Comparison of ENCODE assay signal across 8 mouse cellular contexts in the genomic region with DNA sequence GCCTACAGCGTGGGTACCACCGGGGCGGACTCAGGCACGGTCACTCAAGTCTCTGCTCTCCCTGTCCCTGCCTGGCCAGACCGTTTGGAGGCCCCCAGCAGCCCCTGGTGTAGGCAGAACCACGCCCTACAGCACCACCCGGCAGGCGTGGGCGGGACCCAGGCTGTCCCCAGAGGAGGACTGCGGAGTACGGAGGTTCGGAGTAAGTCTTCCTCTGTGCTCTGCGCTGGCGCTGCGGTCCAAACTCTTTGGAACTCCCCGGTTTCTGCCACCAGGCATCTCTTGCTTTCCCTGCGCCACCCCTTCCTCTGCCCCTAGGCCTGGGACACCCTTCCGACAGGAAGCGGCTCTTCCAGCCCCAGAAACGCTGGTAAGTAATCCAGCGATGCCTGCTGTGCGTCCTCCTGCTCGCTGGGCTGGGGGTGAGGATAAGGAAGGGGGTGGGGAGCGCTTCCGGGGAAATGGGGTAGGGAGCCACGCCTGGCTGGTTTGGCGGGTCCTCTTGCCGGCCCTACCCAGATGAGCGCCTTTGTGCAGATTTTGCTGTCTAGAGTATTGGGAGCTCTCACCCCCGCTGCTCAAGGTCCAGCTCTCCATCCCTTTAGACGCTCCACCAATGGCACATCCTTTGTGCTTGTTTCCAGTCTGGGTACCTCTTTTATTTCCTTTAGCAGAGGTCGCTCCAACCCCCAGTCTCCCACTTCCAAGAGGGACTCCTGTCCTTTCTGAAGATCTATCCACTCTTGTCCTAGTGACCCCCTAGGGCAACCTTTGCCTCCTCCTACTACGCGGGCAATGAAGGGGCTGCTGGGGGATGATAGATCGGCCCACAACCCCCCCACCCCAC. TPM values are rescaled to one million over a fixed set of nuclear protein-coding genes. Genes with fewer than 3 reads are reported as not detected.
DNase-seq lines count a peak whose midpoint lies in the region; ATAC-seq and TF ChIP-seq lines count a peak whose summit lies in the region.

A gene (plus strand): TSS at position 144 of the 847 bp plus-strand sequence.

- H3K4me1 ChIP-seq in embryonic facial prominence, embryonic 13.5 days, result peaks cover 21% of the 10 kb centered on the region
- H3K4me1 ChIP-seq in heart, embryonic 10.5 days, result peaks cover 82% of the 10 kb centered on the region
- H3K4me1 ChIP-seq in kidney, embryonic 16.5 days (ENCODE audit: insufficient read depth, low read length), result peaks cover 27% of the 10 kb centered on the region
- peaks cover 51% of the 10 kb centered on the region for H3K4me1 ChIP-seq in liver, embryonic 11.5 days (replicated peaks; ENCODE audit: control insufficient read depth, insufficient read depth, low read length)
- H3K4me1 ChIP-seq in stomach, embryonic 15.5 days, result peaks cover 20% of the 10 kb centered on the region

- no peaks in the 10 kb centered on the region for H3K79me2 ChIP-seq in myocyte (ENCODE audit: control insufficient read depth, insufficient read depth)

- H3K36me3 ChIP-seq in embryonic facial prominence, embryonic 13.5 days, result peaks cover 33% of the 10 kb centered on the region
- peaks cover 31% of the 10 kb centered on the region for H3K36me3 ChIP-seq in heart, embryonic 10.5 days
- peaks cover 3% of the 10 kb centered on the region; the same call in 1 of the 2 replicates for H3K36me3 ChIP-seq in kidney, embryonic 16.5 days (ENCODE audit: insufficient read depth, low read length)
- no peaks in the 10 kb centered on the region for H3K36me3 ChIP-seq in liver, embryonic 11.5 days (ENCODE audit: control insufficient read depth, insufficient read depth, low read length)
- H3K36me3 ChIP-seq in myocyte (ENCODE audit: control insufficient read depth, insufficient read depth), result peaks cover 8% of the 10 kb centered on the region
- H3K36me3 ChIP-seq in stomach, embryonic 15.5 days, result peaks cover 6% of the 10 kb centered on the region; the same call in 1 of the 2 replicates

- peak; percentile 75 for TF ChIP-seq POLR2A in myocyte (IDR thresholded peaks at IDR 0.05; ENCODE audit: insufficient read length, low read depth)

- peak within 1 kb of the TSS; percentile 70 for H3K4me3 ChIP-seq in embryonic facial prominence, embryonic 13.5 days
- H3K4me3 ChIP-seq in heart, embryonic 10.5 days, result peak within 1 kb of the TSS; percentile 77
- peak within 1 kb of the TSS; percentile 75 for H3K4me3 ChIP-seq in kidney, embryonic 16.5 days (ENCODE audit: low read length)
- H3K4me3 ChIP-seq in liver, embryonic 11.5 days (ENCODE audit: low read depth, low read length), result peak within 1 kb of the TSS; percentile 69
- H3K4me3 ChIP-seq in myocyte, result peak within 1 kb of the TSS; percentile 93
- peak within 1 kb of the TSS; percentile 64 for H3K4me3 ChIP-seq in stomach, embryonic 15.5 days (replicated peaks)

- H3K27ac ChIP-seq in embryonic facial prominence, embryonic 13.5 days, result peak within 1 kb of the TSS; percentile 91
- peak within 1 kb of the TSS; percentile 94 for H3K27ac ChIP-seq in heart, embryonic 10.5 days
- H3K27ac ChIP-seq in kidney, embryonic 16.5 days (ENCODE audit: low read length), result peak within 1 kb of the TSS; percentile 86
- H3K27ac ChIP-seq in liver, embryonic 11.5 days (ENCODE audit: low read depth, low read length), result peak within 1 kb of the TSS; percentile 73
- peak within 1 kb of the TSS; percentile 89 for H3K27ac ChIP-seq in stomach, embryonic 15.5 days

- ATAC-seq in embryonic facial prominence, embryonic 13.5 days (ENCODE audit: insufficient number of reproducible peaks, insufficient read depth, low FRiP score, low TSS enrichment, low read depth), result peak; percentile 74
- ATAC-seq in kidney, embryonic 16.5 days (ENCODE audit: low FRiP score, low TSS enrichment), result peak; percentile 80
- ATAC-seq in liver, embryonic 11.5 days (replicated peaks; ENCODE audit: low FRiP score), result peak; percentile 75
- peak; percentile 66 for ATAC-seq in stomach, embryonic 15.5 days (ENCODE audit: insufficient read depth, low FRiP score, low read depth)

- peak; percentile 52 to 61 for DNase-seq in cerebellum, postnatal 10 days
- no peak for DNase-seq in cerebellum, adult 11-12 months
- DNase-seq in heart, embryonic 10.5 days (ENCODE audit: low spot score), result peak; percentile 92
- peak; percentile 78 for DNase-seq in liver, embryonic 11.5 days (ENCODE audit: low spot score)

- H3K9ac ChIP-seq in embryonic facial prominence, embryonic 13.5 days, result peak within 1 kb of the TSS; percentile 79
- peak within 1 kb of the TSS; percentile 77 for H3K9ac ChIP-seq in kidney, embryonic 16.5 days (replicated peaks; ENCODE audit: low read length)
- H3K9ac ChIP-seq in liver, embryonic 11.5 days (ENCODE audit: low read depth, low read length), result peak within 1 kb of the TSS; percentile 67
- H3K9ac ChIP-seq in stomach, embryonic 15.5 days, result peak within 1 kb of the TSS; percentile 56

- H3K4me2 ChIP-seq in embryonic facial prominence, embryonic 13.5 days, result peak within 1 kb of the TSS; percentile 89
- H3K4me2 ChIP-seq in kidney, embryonic 16.5 days (replicated peaks; ENCODE audit: low read depth, low read length), result peak within 1 kb of the TSS; percentile 98
- H3K4me2 ChIP-seq in liver, embryonic 11.5 days, result peak within 1 kb of the TSS; percentile 99
- peak within 1 kb of the TSS; percentile 89 for H3K4me2 ChIP-seq in myocyte (ENCODE audit: low read depth)
- peak within 1 kb of the TSS; percentile 91 for H3K4me2 ChIP-seq in stomach, embryonic 15.5 days

- H3ac ChIP-seq in myocyte (ENCODE audit: control insufficient read depth, insufficient read length), result peak within 1 kb of the TSS; percentile 47

- H3K9me3 ChIP-seq in embryonic facial prominence, embryonic 13.5 days, result no peaks in the 10 kb centered on the region
- H3K9me3 ChIP-seq in heart, embryonic 10.5 days, result no peaks in the 10 kb centered on the region
- no peaks in the 10 kb centered on the region for H3K9me3 ChIP-seq in kidney, embryonic 16.5 days (ENCODE audit: low read length)
- H3K9me3 ChIP-seq in liver, embryonic 11.5 days (ENCODE audit: control insufficient read depth, low read length), result no peaks in the 10 kb centered on the region
- no peaks in the 10 kb centered on the region for H3K9me3 ChIP-seq in stomach, embryonic 15.5 days

- under 1% methylated on average over 35 of the region's 35 CpGs for WGBS in embryonic facial prominence, embryonic 13.5 days
- under 1% methylated on average over 35 of the region's 35 CpGs for whole genome bisulfite sequencing in heart, embryonic 10.5 days
- under 1% methylated on average over 35 of the region's 35 CpGs for WGBS in kidney, embryonic 16.5 days
- WGBS in liver, embryonic 11.5 days, result under 1% methylated on average over 35 of the region's 35 CpGs
- WGBS in stomach, embryonic 15.5 days, result under 1% methylated on average over 35 of the region's 35 CpGs

- H3K27me3 ChIP-seq in embryonic facial prominence, embryonic 13.5 days, result no peaks in the 10 kb centered on the region
- H3K27me3 ChIP-seq in heart, embryonic 10.5 days (ENCODE audit: insufficient read depth, poor library complexity, severe bottlenecking), result no peaks in the 10 kb centered on the region
- H3K27me3 ChIP-seq in kidney, embryonic 16.5 days (ENCODE audit: insufficient read depth, low read length), result no peaks in the 10 kb centered on the region
- no peaks in the 10 kb centered on the region for H3K27me3 ChIP-seq in liver, embryonic 11.5 days (replicated peaks; ENCODE audit: control insufficient read depth, insufficient read depth, low read length)
- H3K27me3 ChIP-seq in myocyte (ENCODE audit: control insufficient read depth, insufficient read depth, insufficient read length), result no peaks in the 10 kb centered on the region
- no peaks in the 10 kb centered on the region for H3K27me3 ChIP-seq in stomach, embryonic 15.5 days (replicated peaks)

TF ChIP-seq in myocyte, 11 proteins besides CTCF, POLR2A, EP300 and RAD21:
- TF ChIP-seq MYOG (IDR thresholded peaks at IDR 0.05; ENCODE audit: control insufficient read depth in 1 of 3, insufficient read depth in 1 of 3, insufficient read length in 2 of 3, low read depth in 2 of 3) (no peak), POLR2AphosphoS2 (IDR thresholded peaks at IDR 0.05; ENCODE audit: insufficient read length, low read depth) (peak; percentile 89), TCF12 (IDR thresholded peaks at IDR 0.05; ENCODE audit: insufficient read depth, poor library complexity, severe bottlenecking) (no peak), TCF3 (IDR thresholded peaks at IDR 0.05; ENCODE audit: insufficient read length, low read depth) (no peak), MYOD1 (IDR thresholded peaks at IDR 0.05; ENCODE audit: control insufficient read depth in 1 of 3, insufficient read length in 2 of 3, low read depth in 2 of 3) (peak in 1 of 3 experiments; percentile 24), E2F4 (IDR thresholded peaks at IDR 0.05; ENCODE audit: insufficient read depth) (no peak), REST (IDR thresholded peaks at IDR 0.05; ENCODE audit: insufficient read depth, insufficient read length) (no peak), CEBPB (IDR thresholded peaks at IDR 0.05; ENCODE audit: insufficient read depth, poor library complexity, severe bottlenecking) (no peak)

RNA-seq across cellular contexts. Expression of the gene that starts here (rescaled TPM):
- polyA plus RNA-seq in embryonic facial prominence, embryonic 13.5 days (2015; fragmentation: Nextera tagmentation; extraction: Ambion mirVana), result 46.8 and 51.2 TPM in 2 replicates
- polyA plus RNA-seq in heart, embryonic 10.5 days (2016; fragmentation: Nextera tagmentation; extraction: Ambion mirVana), result 46.5 and 48.8 TPM in 2 replicates
- 34.6 TPM in 2 replicates for polyA plus RNA-seq in kidney, embryonic 16.5 days (2015; fragmentation: Nextera tagmentation; extraction: Ambion mirVana)
- 19.3 and 19.8 TPM in 2 replicates for polyA plus RNA-seq in liver, embryonic 11.5 days (2014; fragmentation: Nextera tagmentation; extraction: Ambion mirVana)
- 77.0 TPM for polyA plus RNA-seq in myocyte (2012; fragmentation: generic; extraction: Trizol)
- 27.8 and 33.3 TPM in 2 replicates for polyA plus RNA-seq in stomach, embryonic 15.5 days (2015; fragmentation: Nextera tagmentation; extraction: Ambion mirVana)
